ENCODE assay signal across 8 mouse cellular contexts in the genomic region with DNA sequence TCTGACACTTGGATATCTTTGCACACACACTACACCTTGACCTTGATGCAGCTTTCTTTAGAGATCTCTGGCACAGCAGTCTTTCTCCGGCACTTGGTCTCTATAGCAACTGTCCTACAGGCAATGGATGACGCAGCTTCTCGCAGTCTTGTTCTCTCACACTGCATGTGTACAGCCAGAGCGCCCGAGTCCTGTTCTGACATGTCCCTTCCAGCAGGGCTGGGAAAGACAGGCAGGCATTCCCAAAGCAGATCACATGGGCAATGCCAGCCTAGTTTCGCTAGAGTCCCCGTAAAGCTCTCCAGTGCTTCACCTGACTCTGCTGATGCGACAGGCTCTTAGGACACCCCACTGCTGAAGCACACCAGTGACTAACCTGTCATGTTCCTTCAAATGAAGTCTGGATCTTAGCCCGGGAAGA. TPM values are rescaled to one million over a fixed set of nuclear protein-coding genes. Genes with fewer than 3 reads are reported as not detected.
DNase-seq lines count a peak whose midpoint lies in the region; ATAC-seq and TF ChIP-seq lines count a peak whose summit lies in the region.

No protein-coding gene starts in this region.

- H3K9ac ChIP-seq in heart, postnatal 0 days (replicated peaks; ENCODE audit: low read depth, low read length): no peak overlapping the region
- no peak overlapping the region for H3K9ac ChIP-seq in embryonic facial prominence, embryonic 15.5 days

- no peaks in the 10 kb centered on the region for H3K4me1 ChIP-seq in heart, postnatal 0 days (ENCODE audit: control insufficient read depth, insufficient read depth)
- H3K4me1 ChIP-seq in embryonic facial prominence, embryonic 15.5 days: peaks cover 3% of the 10 kb centered on the region; the same call in 1 of the 2 replicates

- 67% methylated on average over 9 of the region's 9 CpGs for WGBS in heart, postnatal 0 days
- WGBS in embryonic facial prominence, embryonic 15.5 days: 65% methylated on average over 9 of the region's 9 CpGs

- no peak overlapping the region for H3K4me2 ChIP-seq in heart, postnatal 0 days (ENCODE audit: low read depth, low read length)
- 0 out of 2 replicates have a peak overlapping the region, but pooled peaks have one; percentile 8 for H3K4me2 ChIP-seq in embryonic facial prominence, embryonic 15.5 days (replicated peaks)

- intact Hi-C loops in heart, postnatal 14 days (cut with DNase I): loop anchor here (1.0 kb wide), 4 partner anchors 16 to 86 kb away; partner anchors contain the start of gene Fbxl19

- ATAC-seq in heart, postnatal 0 days (ENCODE audit: insufficient read depth, low read depth): peak; percentile 60
- ATAC-seq in embryonic facial prominence, embryonic 15.5 days (ENCODE audit: insufficient number of reproducible peaks, low FRiP score, low TSS enrichment, low read depth): peak; percentile 78; the same call in 1 of the 2 replicates
- ATAC-seq in megakaryocyte, adult 5-6 weeks (ENCODE audit: poor library complexity, severe bottlenecking): 0 out of 2 replicates have a peak, but pooled peaks have one; percentile 2
- ATAC-seq in monocyte, adult 5-6 weeks (replicated peaks; ENCODE audit: insufficient number of reproducible peaks, low FRiP score, low TSS enrichment, poor library complexity, severe bottlenecking): no peak

- no peak for DNase-seq in heart, postnatal 0 days (ENCODE audit: low spot score)
- no peak for DNase-seq in heart, postnatal 14 days
- DNase-seq in MN1 (ENCODE audit: low spot score): peak; percentile 69
- no peak for DNase-seq in T-cell, adult 2 months (ENCODE audit: low spot score)
- DNase-seq in thymus, postnatal 25 days: no peak

- no peaks in the 10 kb centered on the region for H3K27me3 ChIP-seq in heart, postnatal 0 days (ENCODE audit: control insufficient read depth, insufficient read depth, low read length)
- H3K27me3 ChIP-seq in embryonic facial prominence, embryonic 15.5 days: no peaks in the 10 kb centered on the region

- no peak overlapping the region for H3K27ac ChIP-seq in heart, postnatal 0 days (ENCODE audit: low read depth)
- peak overlapping the region; percentile 60 for H3K27ac ChIP-seq in embryonic facial prominence, embryonic 15.5 days (replicated peaks)

- no peak for TF ChIP-seq EP300 in heart, postnatal 0 days (IDR thresholded peaks at IDR 0.05; ENCODE audit: low read depth)

- H3K36me3 ChIP-seq in heart, postnatal 0 days (replicated peaks; ENCODE audit: control insufficient read depth, insufficient read depth, low read length): 0 out of 2 replicates have a peak, but pooled peaks cover 6% of the 10 kb centered on the region
- H3K36me3 ChIP-seq in embryonic facial prominence, embryonic 15.5 days: peaks cover 5% of the 10 kb centered on the region; the same call in 1 of the 2 replicates

- no peak overlapping the region for H3K4me3 ChIP-seq in heart, postnatal 0 days (ENCODE audit: low read depth, low read length)
- H3K4me3 ChIP-seq in embryonic facial prominence, embryonic 15.5 days (replicated peaks): no peak overlapping the region

- no peaks in the 10 kb centered on the region for H3K9me3 ChIP-seq in heart, postnatal 0 days (replicated peaks; ENCODE audit: control insufficient read depth, low read length)
- no peaks in the 10 kb centered on the region for H3K9me3 ChIP-seq in embryonic facial prominence, embryonic 15.5 days (replicated peaks)

- TF ChIP-seq CTCF in heart, postnatal 0 days (IDR thresholded peaks at IDR 0.05; ENCODE audit: low read depth): no peak

RNA-seq across cellular contexts. Expression of gene Bcl7c, which starts 33.3 kb away (rescaled TPM):
- 19.3 and 32.4 TPM in 2 replicates for total RNA-seq in heart, postnatal 0 days (2014; rRNA removed; ENCODE audit: low replicate concordance)
- 25.6 and 27.6 TPM in 2 replicates for polyA plus RNA-seq in heart, postnatal 0 days (2015; fragmentation: Nextera tagmentation; extraction: Ambion mirVana)
- total RNA-seq in heart, postnatal 14 days (2021): 10 to 100 TPM; 33.5 to 47.3 TPM
- 93.4 and 99.8 TPM in 2 replicates for polyA plus RNA-seq in embryonic facial prominence, embryonic 15.5 days (2015; fragmentation: Nextera tagmentation; extraction: Ambion mirVana)
- total RNA-seq in megakaryocyte, adult 5-6 weeks (2015): 30.2 and 37.4 TPM in 2 replicates
- 8.6 and 16.6 TPM in 2 replicates for total RNA-seq in megakaryocyte, adult 5-6 weeks (2017)
- 22.5 to 27.9 TPM (median 23.5 TPM) in 3 replicates for total RNA-seq in monocyte, adult 5-6 weeks (2017)

RNA-seq across cellular contexts. Expression of gene Ctf1, which starts 37.1 kb away (rescaled TPM):
- 9.3 and 11.1 TPM in 2 replicates for total RNA-seq in heart, postnatal 0 days (2014; rRNA removed; ENCODE audit: low replicate concordance)
- 2.6 and 3.1 TPM in 2 replicates for polyA plus RNA-seq in heart, postnatal 0 days (2015; fragmentation: Nextera tagmentation; extraction: Ambion mirVana)
- total RNA-seq in heart, postnatal 14 days (2021): 1 to 10 TPM; 5.0 to 6.0 TPM
- 25.9 and 29.8 TPM in 2 replicates for polyA plus RNA-seq in embryonic facial prominence, embryonic 15.5 days (2015; fragmentation: Nextera tagmentation; extraction: Ambion mirVana)
- 0.16 TPM in 1 of 2 replicates, not detected in the other for total RNA-seq in megakaryocyte, adult 5-6 weeks (2015)
- total RNA-seq in megakaryocyte, adult 5-6 weeks (2017): 0.29 TPM in 1 of 2 replicates, not detected in the other
- total RNA-seq in monocyte, adult 5-6 weeks (2017): not detected in 3 replicates

RNA-seq across cellular contexts. Expression of gene Ctf2, which starts 56.6 kb away (rescaled TPM):
- total RNA-seq in heart, postnatal 0 days (2014; rRNA removed; ENCODE audit: low replicate concordance): not detected in 2 replicates
- polyA plus RNA-seq in heart, postnatal 0 days (2015; fragmentation: Nextera tagmentation; extraction: Ambion mirVana): not detected in 2 replicates
- not detected for total RNA-seq in heart, postnatal 14 days (2021)
- polyA plus RNA-seq in embryonic facial prominence, embryonic 15.5 days (2015; fragmentation: Nextera tagmentation; extraction: Ambion mirVana): 1.1 and 1.3 TPM in 2 replicates
- not detected in 2 replicates for total RNA-seq in megakaryocyte, adult 5-6 weeks (2015)
- total RNA-seq in megakaryocyte, adult 5-6 weeks (2017): not detected in 2 replicates
- 0.64 to 0.76 TPM in 2 of 3 replicates, not detected in the other for total RNA-seq in monocyte, adult 5-6 weeks (2017)

RNA-seq across cellular contexts. Expression of gene Zfp629, which starts 59.8 kb away (rescaled TPM):
- total RNA-seq in heart, postnatal 0 days (2014; rRNA removed; ENCODE audit: low replicate concordance): 16.8 and 22.0 TPM in 2 replicates
- polyA plus RNA-seq in heart, postnatal 0 days (2015; fragmentation: Nextera tagmentation; extraction: Ambion mirVana): 6.9 and 11.3 TPM in 2 replicates
- 10 to 100 TPM; 28.8 to 29.1 TPM for total RNA-seq in heart, postnatal 14 days (2021)
- 11.4 and 11.9 TPM in 2 replicates for polyA plus RNA-seq in embryonic facial prominence, embryonic 15.5 days (2015; fragmentation: Nextera tagmentation; extraction: Ambion mirVana)
- 3.5 TPM in 2 replicates for total RNA-seq in megakaryocyte, adult 5-6 weeks (2015)
- 4.2 and 5.8 TPM in 2 replicates for total RNA-seq in megakaryocyte, adult 5-6 weeks (2017)
- total RNA-seq in monocyte, adult 5-6 weeks (2017): 1.7 to 7.4 TPM (median 2.3 TPM) in 3 replicates
